Mouse (Mus musculus): Measurements from ENCODE around the gene Prss42.

Prss42 gene

DNA sequence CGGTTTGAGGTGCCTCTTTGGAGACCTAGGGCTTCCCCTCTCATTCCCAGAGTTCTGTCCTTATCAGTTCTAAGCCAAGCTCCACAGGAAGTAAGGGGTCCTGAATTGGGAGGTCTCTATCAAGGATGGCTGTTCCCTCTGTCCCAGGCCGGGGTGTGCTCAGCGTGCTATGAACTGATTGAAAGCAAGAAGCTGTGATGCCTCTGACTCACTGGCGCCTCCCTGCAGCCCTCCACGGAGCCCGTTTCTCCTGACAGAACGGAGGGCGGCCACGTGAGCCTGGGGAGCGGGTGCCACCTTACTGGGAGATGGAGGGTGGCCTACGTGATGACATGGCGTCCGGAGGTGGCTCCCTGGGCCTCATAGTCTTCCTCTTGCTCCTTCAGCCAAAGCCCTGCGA lies at the start of gene Prss42:
Gene Prss42 (plus strand): TSS at position 301 of the 400 bp plus-strand sequence.
- DNase-seq: no peak

DNA sequence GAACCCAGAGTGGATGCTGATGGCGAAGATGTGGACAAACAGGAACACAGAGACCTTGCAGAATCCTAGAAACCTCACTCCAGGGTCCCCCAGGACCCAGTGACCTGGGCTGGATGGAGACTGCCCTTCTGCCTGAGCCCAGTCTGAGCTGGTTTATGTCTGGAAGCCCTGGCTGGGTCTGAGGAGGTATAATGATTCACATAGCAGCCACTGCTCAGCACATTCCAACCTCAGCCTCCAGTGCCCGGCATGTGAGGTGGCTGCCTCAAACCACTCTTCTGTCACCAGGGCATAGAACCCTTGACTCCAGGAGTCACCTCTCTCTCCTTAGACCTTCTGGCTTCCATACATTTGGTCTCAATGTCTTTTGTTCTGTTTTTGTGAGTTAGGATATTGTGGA lies 49.5 kb upstream of the Prss42 start:
- no peak for DNase-seq

DNA sequence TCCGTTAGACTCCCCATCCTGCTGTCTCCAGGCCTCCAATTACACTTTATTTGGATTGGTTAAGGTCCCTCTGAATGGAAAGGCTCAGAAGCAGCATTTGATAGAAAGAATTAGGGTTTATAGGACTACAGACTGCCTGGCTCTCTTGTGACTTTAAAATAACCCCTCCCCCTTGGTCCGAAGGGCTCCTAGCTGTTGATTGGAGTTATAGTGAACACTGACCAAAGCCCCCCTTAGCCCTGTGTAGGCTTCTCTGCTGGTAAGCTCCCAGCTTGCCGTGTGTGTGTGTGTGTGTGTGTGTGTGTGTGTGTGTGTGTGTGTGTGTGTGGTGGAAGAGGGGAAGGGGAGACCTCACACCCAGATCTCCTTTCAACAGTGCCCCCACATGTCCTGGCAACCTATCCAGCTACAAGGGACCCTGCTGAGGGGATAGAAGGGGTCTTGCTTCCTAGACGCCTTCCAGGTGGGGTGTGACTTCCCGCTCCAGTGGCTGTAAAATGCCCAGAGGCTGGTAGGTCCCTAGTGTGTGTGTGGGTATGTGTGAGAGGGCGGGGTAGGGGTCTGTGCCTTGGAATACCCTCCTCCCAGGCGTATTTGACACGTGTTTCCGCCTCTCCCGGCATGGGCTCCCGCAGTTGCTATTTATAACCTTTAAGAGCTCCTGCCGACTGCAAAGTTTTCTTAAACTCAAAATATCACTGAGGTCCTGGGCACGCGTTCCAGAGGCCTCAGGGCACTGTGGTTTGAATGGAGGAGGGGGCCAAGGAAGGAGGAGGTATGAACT lies 47.4 kb upstream of the Prss42 start:
- DNase-seq: no peak

DNA sequence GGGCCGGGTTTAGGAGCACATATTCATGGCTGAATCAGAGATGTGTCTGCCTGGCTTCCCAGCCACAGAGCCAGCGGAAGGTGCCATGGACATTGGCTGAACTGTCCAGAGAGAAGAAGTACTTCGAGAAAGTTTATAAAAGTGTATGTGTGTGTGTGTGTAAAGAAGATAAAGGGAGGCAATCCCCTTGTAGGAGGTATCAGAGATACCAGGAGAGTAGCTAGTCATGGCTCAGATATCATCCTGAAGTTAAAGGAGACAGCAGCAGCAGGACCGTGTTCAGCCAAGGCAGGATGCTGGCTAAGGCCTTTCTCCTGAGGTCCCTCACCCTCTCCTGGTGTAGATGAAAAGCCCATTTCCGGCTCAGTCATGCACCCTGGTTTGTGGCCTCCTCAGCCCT lies 46.6 kb upstream of the Prss42 start:
- no peak for DNase-seq

DNA sequence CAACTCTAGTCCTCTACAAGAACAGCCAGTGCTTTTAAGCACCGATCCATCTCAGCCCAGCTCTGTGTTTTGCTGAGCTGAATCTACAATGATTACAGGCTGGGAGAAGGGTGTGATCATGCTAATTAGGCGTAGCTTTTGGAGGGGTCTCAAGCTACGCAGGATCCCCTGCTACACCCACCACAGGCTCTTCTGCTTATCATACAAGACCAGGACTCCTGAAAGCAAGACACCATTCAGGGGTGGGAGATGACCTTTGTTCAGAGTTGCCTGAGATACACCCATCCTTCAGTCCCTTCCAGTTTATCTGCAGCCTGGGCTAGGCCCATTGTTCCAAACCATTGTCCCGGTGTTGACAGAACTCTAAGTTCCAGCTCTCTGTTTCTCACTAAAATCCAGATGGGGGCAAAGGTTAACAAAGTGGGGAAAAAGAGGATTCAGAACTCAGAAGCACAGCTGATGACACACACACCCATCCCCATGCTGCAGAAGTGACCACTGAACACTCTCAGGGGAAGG lies 45.0 kb upstream of the Prss42 start:
- no peak for DNase-seq

DNA sequence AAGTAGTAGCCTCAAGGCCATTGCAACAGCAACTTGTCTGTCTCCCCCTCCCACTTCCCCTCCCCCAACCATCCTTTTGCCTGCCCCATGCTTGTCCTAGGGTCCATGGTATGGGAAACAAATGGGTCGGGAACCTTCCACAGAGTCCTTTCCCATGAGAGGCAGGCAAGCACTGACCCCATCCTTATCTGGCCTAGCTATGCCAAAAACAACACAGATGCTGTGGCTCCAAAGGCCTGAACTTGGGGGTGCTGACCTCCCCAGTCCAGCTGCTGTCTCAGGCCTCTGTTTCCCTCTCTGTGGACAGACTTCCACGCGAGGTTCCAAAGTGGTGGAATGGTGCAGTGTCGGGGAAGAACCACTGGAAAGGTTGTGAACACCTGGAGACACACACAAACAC lies 44.2 kb upstream of the Prss42 start:
- DNase-seq: no peak

GRCm38 (mm10) chr9:110757816-110758215 lies 40.1 kb upstream of the Prss42 start:
- DNase-seq: no peak

DNA sequence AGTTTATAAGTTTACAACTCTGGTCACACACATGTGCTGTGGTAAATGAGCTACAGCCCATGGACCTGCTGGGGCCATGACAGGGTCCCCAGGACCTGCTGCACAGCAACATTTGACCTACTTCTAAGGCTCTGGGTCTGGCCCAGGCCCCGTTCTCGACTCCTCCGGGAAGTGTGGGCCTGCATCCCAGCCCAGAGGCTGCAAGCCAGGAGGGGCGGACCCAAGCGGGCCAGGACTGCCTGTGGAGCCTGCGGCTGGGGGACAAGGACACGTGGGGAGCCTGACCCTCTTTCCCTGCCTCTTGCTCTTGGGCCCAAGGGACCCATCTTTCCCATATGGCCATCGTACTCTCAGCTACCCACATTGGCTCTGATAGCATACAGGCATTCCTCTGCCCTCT lies 39.4 kb upstream of the Prss42 start:
- peak; percentile 42 for DNase-seq

GRCm38 (mm10) chr9:110759265-110759664 lies 38.7 kb upstream of the Prss42 start:
- DNase-seq: peak; percentile 55

DNA sequence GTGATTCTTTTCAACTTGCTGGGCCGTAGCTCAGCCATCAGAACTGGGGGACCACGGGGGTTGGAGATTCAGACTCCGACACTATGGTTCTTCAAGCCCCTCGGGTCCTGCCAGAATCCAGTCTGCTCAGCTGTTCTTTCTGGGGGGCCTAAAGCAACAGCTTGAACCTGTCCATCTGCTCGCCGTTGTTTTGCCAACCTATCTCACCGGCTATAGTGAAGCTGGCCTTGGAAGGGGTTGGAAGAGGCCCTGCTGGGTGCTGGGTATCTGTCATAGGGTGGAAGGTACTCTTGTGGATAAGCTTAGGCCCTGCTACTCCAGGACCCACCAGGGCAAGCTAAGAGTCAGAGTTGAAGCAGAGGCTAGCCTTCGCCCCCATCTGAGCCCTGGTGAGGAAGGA lies 37.1 kb upstream of the Prss42 start:
- DNase-seq: no peak

DNA sequence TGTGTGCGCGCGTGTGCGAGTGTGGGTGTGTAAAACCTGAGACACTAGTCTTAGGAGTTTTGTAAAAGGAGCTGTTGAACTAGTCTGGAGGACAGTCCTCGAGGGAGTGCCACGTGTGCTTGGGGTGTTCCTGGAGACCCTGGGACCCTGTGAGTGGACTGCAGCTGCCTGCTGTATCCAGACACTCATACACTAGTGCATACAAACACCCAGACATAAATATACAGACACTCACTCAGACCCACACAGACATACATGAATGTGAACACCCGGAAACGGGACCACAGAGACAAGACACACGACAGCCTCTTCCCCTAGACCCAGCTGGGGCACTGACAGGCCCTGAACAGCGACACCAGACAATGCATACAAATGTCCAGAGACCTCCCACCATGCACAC lies 35.2 kb upstream of the Prss42 start:
- DNase-seq: no peak

- DNase-seq: no peak
These were observed 34.6 kb upstream of the Prss42 start for GRCm38 (mm10) chr9:110763405-110763804.

- no peak for DNase-seq
These were observed 25.6 kb upstream of the Prss42 start for GRCm38 (mm10) chr9:110772336-110772735.

- no peak for DNase-seq
These were observed 23.3 kb upstream of the Prss42 start for GRCm38 (mm10) chr9:110774403-110775268.

GRCm38 (mm10) chr9:110775269-110776022 lies 22.5 kb upstream of the Prss42 start:
- no peak for DNase-seq

- no peak for DNase-seq
These were observed 19.9 kb upstream of the Prss42 start for GRCm38 (mm10) chr9:110778100-110778499.

GRCm38 (mm10) chr9:110778559-110778958 lies 19.4 kb upstream of the Prss42 start:
- no peak for DNase-seq

GRCm38 (mm10) chr9:110779242-110779913 lies 18.6 kb upstream of the Prss42 start:
- no peak for DNase-seq

DNA sequence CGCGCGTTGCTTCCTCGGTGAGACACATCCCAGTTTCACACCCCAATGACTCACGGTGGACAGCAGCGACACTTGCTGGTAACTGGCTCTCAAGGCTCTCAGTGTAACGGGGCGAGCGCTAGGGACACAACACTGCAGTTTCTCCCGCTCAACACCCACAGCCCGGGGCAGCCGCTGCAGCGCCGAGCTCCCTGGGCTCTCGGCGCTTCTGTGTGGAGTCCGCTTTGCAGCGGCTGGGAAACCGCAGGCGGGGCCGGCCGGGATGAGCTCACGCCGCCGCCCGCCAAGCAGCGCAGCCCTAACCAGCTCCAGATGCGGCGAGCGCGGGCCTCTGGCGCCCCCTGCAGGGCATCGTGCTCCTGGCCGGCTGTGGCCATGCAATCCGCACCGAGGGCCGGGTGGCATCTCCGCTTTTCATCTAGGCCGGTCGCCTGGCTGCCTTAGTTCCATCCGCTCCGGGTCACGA lies 16.7 kb upstream of the Prss42 start:
- peak; percentile 97 for DNase-seq

GRCm38 (mm10) chr9:110781731-110782130 lies 16.2 kb upstream of the Prss42 start:
- DNase-seq: peak; percentile 74

DNA sequence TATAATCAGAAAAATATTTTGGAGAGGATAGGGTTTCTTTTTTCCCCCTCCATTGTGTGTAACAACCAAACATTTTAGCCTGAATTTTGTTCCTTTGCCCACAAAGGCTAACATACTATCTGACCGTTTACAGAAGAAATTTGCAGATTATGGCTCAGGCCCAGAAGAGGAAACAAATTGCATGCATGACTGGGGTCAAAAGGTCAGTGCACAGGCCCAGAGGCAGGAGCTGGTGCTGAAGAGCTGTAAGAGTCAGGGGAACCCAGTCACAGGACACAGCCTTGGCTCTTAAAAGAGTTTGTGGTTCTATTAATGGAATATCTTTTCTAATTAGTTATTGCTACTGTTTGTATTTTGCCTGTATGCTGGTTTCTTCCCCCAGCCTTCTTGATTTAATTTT lies 14.4 kb upstream of the Prss42 start:
- no peak for DNase-seq

- no peak for DNase-seq
These were observed 9.8 kb upstream of the Prss42 start for GRCm38 (mm10) chr9:110788169-110788568.

Measured in right cerebral cortex, postnatal 14 days (tissue).